Mouse (Mus musculus) olfactory bulb, adult 2 months (tissue): Measurements from ENCODE around the gene Cdr2l.

Experiments
- CTCF ChIP-seq: fragments of 200-500 bp; IDR thresholded peaks from 2 replicates; pipeline ENCODE4 v1.5.1; 2012; ENCODE audit warnings: low read depth, mild to moderate bottlenecking, low read length, moderate library complexity; ENCODE audit not compliant: insufficient read depth
- POLR2A ChIP-seq: fragments of 200-500 bp; IDR thresholded peaks from 2 replicates; pipeline ENCODE4 v1.6.1; 2012; ENCODE audit warnings: mild to moderate bottlenecking, low read depth, low read length, moderate library complexity; ENCODE audit not compliant: insufficient read depth

DNA sequence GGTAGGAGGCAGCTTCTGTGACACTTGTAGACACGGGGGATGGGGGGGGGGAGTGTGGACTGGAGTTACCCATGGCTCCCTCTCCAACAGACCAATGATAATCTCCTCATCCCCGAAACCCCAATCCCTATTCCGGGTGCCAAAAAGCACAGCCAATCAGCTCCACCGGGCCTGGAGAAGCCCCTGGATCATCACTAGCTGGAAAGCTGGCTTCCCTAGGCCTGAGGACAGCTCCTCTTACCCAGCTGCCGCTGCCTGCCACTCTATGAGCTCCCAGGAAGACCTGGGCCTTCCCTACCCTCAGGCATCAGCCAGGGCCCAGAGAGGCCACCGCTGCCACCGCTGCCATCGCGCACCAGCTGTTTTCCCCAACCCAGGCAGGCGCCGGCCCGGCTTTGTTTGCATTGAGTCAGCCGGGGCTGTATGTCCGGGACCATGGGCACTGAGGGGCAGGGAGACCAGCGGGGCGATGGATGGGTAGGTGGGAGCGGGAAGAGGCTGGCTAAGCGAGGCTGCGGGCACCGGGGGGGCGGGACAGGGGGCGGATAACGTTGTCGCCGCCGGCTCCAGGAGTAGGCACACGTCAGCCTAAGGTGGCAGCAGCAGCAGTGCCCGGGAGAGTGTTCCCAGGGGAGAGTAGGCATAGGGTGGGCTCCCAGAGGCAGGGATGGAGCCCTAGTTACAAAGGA, 14.9 kb upstream of the Cdr2l start:
- TF ChIP-seq CTCF (no peak), POLR2A (no peak)
